Mouse (Mus musculus) brain, embryonic 14.5 days (tissue): ENCODE data around the gene Nol8.

Experiments used
- CTCF ChIP-seq: fragments of 200-500 bp; IDR thresholded peaks from 2 replicates; pipeline ENCODE4 v1.5.1; 2012; ENCODE audit warnings: inconsistent platforms, mild to moderate bottlenecking, moderate library complexity, borderline replicate concordance; ENCODE audit not compliant: insufficient read depth, insufficient read length; ENCODE audit errors: extremely low read depth
- POLR2A ChIP-seq: fragments of 200-500 bp; IDR thresholded peaks from 2 replicates; pipeline ENCODE4 v1.6.1; 2012; ENCODE audit warnings: mild to moderate bottlenecking, inconsistent platforms, borderline replicate concordance; ENCODE audit not compliant: poor library complexity, insufficient read depth, insufficient read length, severe bottlenecking; ENCODE audit errors: extremely low read depth

DNA sequence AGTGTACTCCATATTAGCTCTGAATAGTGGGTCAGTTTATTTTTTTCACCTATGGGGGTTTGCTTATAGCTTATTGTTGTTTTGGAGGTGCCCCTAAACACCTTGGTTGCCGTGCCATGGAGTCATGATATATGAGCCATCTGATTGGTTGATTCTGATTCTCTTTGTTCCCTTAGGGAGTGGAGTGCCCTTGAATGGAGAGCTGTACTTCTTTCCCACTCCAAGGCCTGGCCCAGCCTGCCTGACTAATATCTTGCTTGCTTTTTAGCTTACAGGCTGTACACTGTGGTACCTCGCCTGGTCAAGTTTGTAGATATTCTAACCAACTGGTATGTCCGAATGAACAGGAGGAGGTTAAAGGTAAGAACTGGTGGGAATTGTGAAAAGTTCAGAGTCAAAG, 66.4 kb downstream of the Nol8 start:
- no peak for TF ChIP-seq POLR2A
- no peak for TF ChIP-seq CTCF
